8 mouse cellular contexts compared by ENCODE assay signal in genomic region chr4:44119410-44120201, GRCm38 (mm10). TPM values are rescaled to one million over a fixed set of nuclear protein-coding genes. Genes with fewer than 3 reads are reported as not detected.
DNase-seq lines count a peak whose midpoint lies in the region; ATAC-seq and TF ChIP-seq lines count a peak whose summit lies in the region.

No protein-coding gene starts in this region.

- H3K4me2 ChIP-seq in limb, embryonic 14.5 days (replicated peaks; ENCODE audit: low read depth, low read length, severe bottlenecking), result no peak overlapping the region

- H3K27me3 ChIP-seq in limb, embryonic 14.5 days (ENCODE audit: control insufficient read depth, insufficient read depth, low read length), result no peaks in the 10 kb centered on the region

- peak; percentile 42 for DNase-seq in adrenal gland, postnatal 14 days
- DNase-seq in adrenal gland, adult 8-10 months, result no peak
- peak; percentile 52 for DNase-seq in layer of hippocampus, adult 9-10 months (ENCODE audit: low spot score)
- no peak for DNase-seq in layer of hippocampus, postnatal 10 days (ENCODE audit: low spot score in 2 of 2)
- DNase-seq in c-Kit-positive CD71-negative TER-119-negative erythroid progenitor cells, embryonic 14.5 days (ENCODE audit: low read depth), result peak; percentile 42
- peak; percentile 43 for DNase-seq in limb, embryonic 14.5 days (ENCODE audit: low spot score)
- no peak for DNase-seq in frontal cortex, postnatal 10 days (ENCODE audit: low spot score in 2 of 2)
- DNase-seq in layer of hippocampus, postnatal 25 days (ENCODE audit: extremely low spot score in 1 of 2, low spot score in 1 of 2), result no peak

- 0 out of 2 replicates have a peak, but pooled peaks cover under 1% of the 10 kb centered on the region for H3K36me3 ChIP-seq in limb, embryonic 14.5 days (ENCODE audit: control insufficient read depth, insufficient read depth, low read length)

- no peak overlapping the region for H3K9ac ChIP-seq in limb, embryonic 14.5 days (ENCODE audit: low read depth, low read length, severe bottlenecking)

- H3K27ac ChIP-seq in limb, embryonic 14.5 days (replicated peaks; ENCODE audit: low read depth, low read length), result no peak overlapping the region

- H3K4me1 ChIP-seq in limb, embryonic 14.5 days (ENCODE audit: control insufficient read depth, insufficient read depth, low read length), result no peaks in the 10 kb centered on the region

- no peak for TF ChIP-seq POLR2A in limb, embryonic 14.5 days (IDR thresholded peaks at IDR 0.05; ENCODE audit: borderline replicate concordance, extremely low read depth, insufficient read depth, insufficient read length)

- WGBS in limb, embryonic 14.5 days, result 54% methylated on average over 9 of the region's 9 CpGs

- no peak overlapping the region for H3K4me3 ChIP-seq in limb, embryonic 14.5 days (replicated peaks; ENCODE audit: low read length)

- ATAC-seq in limb, embryonic 14.5 days (ENCODE audit: low FRiP score, low read depth), result no peak

- H3K9me3 ChIP-seq in limb, embryonic 14.5 days (ENCODE audit: control insufficient read depth, low read length), result no peaks in the 10 kb centered on the region

RNA-seq across cellular contexts. Expression of gene Gne, which starts 35.6 kb away (rescaled TPM):
- 36.9 and 45.8 TPM in 2 replicates for total RNA-seq in adrenal gland, postnatal 14 days (2021)
- total RNA-seq in adrenal gland, adult 8-10 months (2022), result 10 to 100 TPM; 38.9 to 51.1 (median 45.4) TPM
- 10 to 100 TPM; 42.9 to 43.5 TPM for total RNA-seq in layer of hippocampus, postnatal 10 days (2021)
- 13.8 and 18.1 TPM in 2 replicates for polyA plus RNA-seq in limb, embryonic 14.5 days (2012; rRNA removed)
- 27.3 and 27.8 TPM in 2 replicates for polyA plus RNA-seq in limb, embryonic 14.5 days (2014; fragmentation: Nextera tagmentation; extraction: Ambion mirVana)
- total RNA-seq in layer of hippocampus, postnatal 25 days (2021), result 10 to 100 TPM; 46.3 to 47.5 TPM

Comparison
In these comparisons a context has a peak if more than half of its experiments do, and no peak if none do; other contexts are left out.
1. DNase-seq: peak in adrenal gland, postnatal 14 days (single experiment), layer of hippocampus, adult 9-10 months (single experiment), c-Kit-positive CD71-negative TER-119-negative erythroid progenitor cells, embryonic 14.5 days (single experiment) and limb, embryonic 14.5 days (single experiment); none in adrenal gland, adult 8-10 months (single experiment), layer of hippocampus, postnatal 10 days (0 of 2), frontal cortex, postnatal 10 days (0 of 2) and layer of hippocampus, postnatal 25 days (0 of 2).